Mouse (Mus musculus): ENCODE results near the gene Htra3.

- no peak for TF ChIP-seq GATA1 (IDR thresholded peaks at IDR 0.05; ENCODE audit: low read length)
- TF ChIP-seq TAL1 (IDR thresholded peaks at IDR 0.05; ENCODE audit: low read length) = no peak
Observed at GRCm38 (mm10) chr5:35628685-35629084, 50.9 kb downstream of the Htra3 start.
